Mouse (Mus musculus) small intestine, adult 2 months (tissue): ENCODE results near the gene Aqp2. TPM values are rescaled to one million over a fixed set of nuclear protein-coding genes. Genes with fewer than 3 reads are reported as not detected.
A peak's percentile ranks its signal among the peaks of the same experiment; 100 is the strongest.

Experiments used
- H3K27ac ChIP-seq: fragments of 200-500 bp; 2 replicates; pipeline ENCODE4 v1.5.1; 2012; ENCODE audit warnings: low read depth, low read length, control low read depth, inconsistent platforms; ENCODE audit not compliant: insufficient read depth
- H3K27me3 ChIP-seq: fragments of 200-500 bp; 2 replicates; pipeline ENCODE4 v1.6.1; 2012; ENCODE audit warnings: mild to moderate bottlenecking, moderate library complexity, low read length, inconsistent platforms; ENCODE audit not compliant: control insufficient read depth, insufficient read depth
- H3K36me3 ChIP-seq: fragments of 200-500 bp; 2 replicates; pipeline ENCODE4 v1.6.1; 2012; ENCODE audit warnings: mild to moderate bottlenecking, low read length, control low read depth, inconsistent platforms; ENCODE audit not compliant: control insufficient read depth, insufficient read depth
- H3K4me1 ChIP-seq: fragments of 200-500 bp; 2 replicates; pipeline ENCODE4 v1.6.1; 2012; ENCODE audit warnings: low read length, inconsistent platforms, mixed read lengths; ENCODE audit not compliant: control insufficient read depth, insufficient read depth, insufficient read length
- H3K4me3 ChIP-seq: fragments of 200-500 bp; 2 replicates; pipeline ENCODE4 v1.5.1; 2012; ENCODE audit warnings: low read depth, mild to moderate bottlenecking, control low read depth, inconsistent platforms, low read length, moderate library complexity
- CTCF ChIP-seq: fragments of 200-500 bp; IDR thresholded peaks from 2 replicates; pipeline ENCODE4 v1.5.1; 2012; ENCODE audit warnings: low read depth, mild to moderate bottlenecking, control low read depth, inconsistent platforms, low read length, moderate library complexity, mixed read lengths; ENCODE audit not compliant: insufficient replicate concordance, insufficient read length; ENCODE audit errors: extremely low read depth
- POLR2A ChIP-seq: fragments of 200-500 bp; IDR thresholded peaks from 2 replicates; pipeline ENCODE4 v1.6.1; 2012; ENCODE audit warnings: low read depth, mild to moderate bottlenecking, control low read depth, inconsistent platforms, low read length, moderate library complexity
- WGBS: fragments of 180-500 bp; shearing (Covaris S2); methylation state at CpG from one replicate; pipeline ENCODE4 v1.1.7; 2018; 5-methylcytosine and 5-hydroxymethylcytosine counted together
- polyA plus RNA-seq: library from polyadenylated mRNA; depleted of rRNA; stranded (reverse); fragments of >200 nt; gene quantifications from 2 replicates; pipeline ENCODE4 v1.2.3, GENCODE M21; 2012

The Aqp2 gene
- polyA plus RNA-seq, 1 experiment = not detected

GRCm38 (mm10) chr15:99590429-99591084, 11.7 kb downstream of the Aqp2 start, which contains the start of gene Aqp5:
TSS of gene Aqp5 (plus strand) at chr15:99590782.
- TF ChIP-seq CTCF = no peak
- no peak within 1 kb of the TSS for H3K27ac ChIP-seq
- H3K27me3 ChIP-seq = peaks cover 37% of the 10 kb centered on the region
- WGBS = 2% methylated on average over 74 of the region's 83 CpGs
- H3K36me3 ChIP-seq = no peaks in the 10 kb centered on the region
- H3K4me1 ChIP-seq = no peaks in the 10 kb centered on the region; the same call in 1 of the 2 replicates
- peak within 1 kb of the TSS; percentile 26 for H3K4me3 ChIP-seq

- peaks cover 31% of the 10 kb centered on the region for H3K27me3 ChIP-seq
- WGBS = 69% methylated on average over 8 of the region's 8 CpGs
Measured at GRCm38 (mm10) chr15:99592177-99592576, 13.3 kb downstream of the Aqp2 start.

GRCm38 (mm10) chr15:99592877-99593276, 14.0 kb downstream of the Aqp2 start:
- H3K27ac ChIP-seq = no peak overlapping the region
- no peaks in the 10 kb centered on the region; the same call in 1 of the 2 replicates for H3K4me1 ChIP-seq
- H3K27me3 ChIP-seq = peaks cover 31% of the 10 kb centered on the region
- no peak for TF ChIP-seq CTCF
- TF ChIP-seq POLR2A = no peak
- no peak overlapping the region for H3K4me3 ChIP-seq
- H3K36me3 ChIP-seq = no peaks in the 10 kb centered on the region
- 74% methylated on average over 5 of the region's 5 CpGs for WGBS

More at GRCm38 (mm10) chr15:99592177-99592576, 13.3 kb downstream of the Aqp2 start:
- Histone ChIP-seq H3K4me1 (no peaks in the 10 kb centered on the region; the same call in 1 of the 2 replicates), H3K36me3 (no peaks in the 10 kb centered on the region), H3K4me3 (no peak overlapping the region), H3K27ac (no peak overlapping the region)
- TF ChIP-seq POLR2A = no peak
- no peak for TF ChIP-seq CTCF

GRCm38 (mm10) chr15:99594951-99595350, 16.1 kb downstream of the Aqp2 start:
- TF ChIP-seq CTCF (no peak), POLR2A (no peak)
- H3K27ac ChIP-seq = no peak overlapping the region
- 81% methylated on average over 10 of the region's 10 CpGs for WGBS
- H3K36me3 ChIP-seq = no peaks in the 10 kb centered on the region
- peaks cover 25% of the 10 kb centered on the region for H3K27me3 ChIP-seq
- H3K4me3 ChIP-seq = no peak overlapping the region
- H3K4me1 ChIP-seq = no peaks in the 10 kb centered on the region; the same call in 1 of the 2 replicates

- peaks cover 14% of the 10 kb centered on the region for H3K27me3 ChIP-seq
- under 1% methylated on average over 7 of the region's 7 CpGs for WGBS
Measured at GRCm38 (mm10) chr15:99596056-99596687, 17.3 kb downstream of the Aqp2 start.

GRCm38 (mm10) chr15:99596841-99597240, 18.0 kb downstream of the Aqp2 start:
- TF ChIP-seq CTCF (no peak), POLR2A (no peak)
- H3K27me3 ChIP-seq = peaks cover 9% of the 10 kb centered on the region

More at GRCm38 (mm10) chr15:99596056-99596687, 17.3 kb downstream of the Aqp2 start:
- H3K4me3 ChIP-seq = no peak overlapping the region
- H3K27ac ChIP-seq = no peak overlapping the region
- H3K36me3 ChIP-seq = no peaks in the 10 kb centered on the region
- no peaks in the 10 kb centered on the region for H3K4me1 ChIP-seq
- TF ChIP-seq POLR2A = no peak
- TF ChIP-seq CTCF = peak; percentile 79

GRCm38 (mm10) chr15:99597596-99597995, 18.7 kb downstream of the Aqp2 start:
- TF ChIP-seq POLR2A = no peak
- TF ChIP-seq CTCF = no peak
- H3K4me1 ChIP-seq = no peaks in the 10 kb centered on the region
- no peaks in the 10 kb centered on the region for H3K36me3 ChIP-seq
- peaks cover 7% of the 10 kb centered on the region for H3K27me3 ChIP-seq
- no peak overlapping the region for H3K27ac ChIP-seq
- no peak overlapping the region for H3K4me3 ChIP-seq
- WGBS = 59% methylated on average over 8 of the region's 8 CpGs

More at GRCm38 (mm10) chr15:99596841-99597240, 18.0 kb downstream of the Aqp2 start:
- no peak overlapping the region for H3K27ac ChIP-seq
- 54% methylated on average over 7 of the region's 7 CpGs for WGBS
- no peaks in the 10 kb centered on the region for H3K4me1 ChIP-seq
- H3K4me3 ChIP-seq = no peak overlapping the region
- H3K36me3 ChIP-seq = no peaks in the 10 kb centered on the region
